Mouse (Mus musculus): ENCODE data around the gene Fank1.

The Fank1 gene

DNA sequence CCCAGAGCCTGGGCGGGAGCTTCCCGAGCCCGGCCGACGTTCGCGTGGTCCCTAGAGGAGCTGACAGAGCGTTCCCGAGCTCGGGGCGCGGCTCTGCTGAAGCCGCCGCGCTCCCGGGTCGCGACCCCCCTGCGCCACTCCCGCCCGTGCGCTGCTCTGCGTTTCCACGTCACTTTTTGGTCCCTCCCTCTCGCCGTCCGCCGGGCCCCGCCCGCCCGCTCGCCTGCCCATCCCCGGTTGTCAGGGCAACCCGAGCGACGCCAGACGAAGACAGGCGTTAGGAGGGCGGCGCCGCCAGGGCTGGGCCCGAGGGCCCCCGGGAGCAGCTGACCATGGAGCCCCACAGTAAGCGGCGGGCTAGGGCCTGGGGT, at the start of gene Fank1:
Gene Fank1, plus strand, starts transcription at position 236 of the 371 bp plus-strand sequence.
- no peak for DNase-seq (ENCODE audit: extremely low read depth, low read depth, low spot score)

- no peak for DNase-seq (ENCODE audit: extremely low read depth, low read depth, low spot score)
Measured at GRCm38 (mm10) chr7:133727027-133727426, 49.6 kb upstream of the Fank1 start.

GRCm38 (mm10) chr7:133729351-133729750, 47.3 kb upstream of the Fank1 start:
- no peak for DNase-seq (ENCODE audit: extremely low read depth, low read depth, low spot score)

DNA sequence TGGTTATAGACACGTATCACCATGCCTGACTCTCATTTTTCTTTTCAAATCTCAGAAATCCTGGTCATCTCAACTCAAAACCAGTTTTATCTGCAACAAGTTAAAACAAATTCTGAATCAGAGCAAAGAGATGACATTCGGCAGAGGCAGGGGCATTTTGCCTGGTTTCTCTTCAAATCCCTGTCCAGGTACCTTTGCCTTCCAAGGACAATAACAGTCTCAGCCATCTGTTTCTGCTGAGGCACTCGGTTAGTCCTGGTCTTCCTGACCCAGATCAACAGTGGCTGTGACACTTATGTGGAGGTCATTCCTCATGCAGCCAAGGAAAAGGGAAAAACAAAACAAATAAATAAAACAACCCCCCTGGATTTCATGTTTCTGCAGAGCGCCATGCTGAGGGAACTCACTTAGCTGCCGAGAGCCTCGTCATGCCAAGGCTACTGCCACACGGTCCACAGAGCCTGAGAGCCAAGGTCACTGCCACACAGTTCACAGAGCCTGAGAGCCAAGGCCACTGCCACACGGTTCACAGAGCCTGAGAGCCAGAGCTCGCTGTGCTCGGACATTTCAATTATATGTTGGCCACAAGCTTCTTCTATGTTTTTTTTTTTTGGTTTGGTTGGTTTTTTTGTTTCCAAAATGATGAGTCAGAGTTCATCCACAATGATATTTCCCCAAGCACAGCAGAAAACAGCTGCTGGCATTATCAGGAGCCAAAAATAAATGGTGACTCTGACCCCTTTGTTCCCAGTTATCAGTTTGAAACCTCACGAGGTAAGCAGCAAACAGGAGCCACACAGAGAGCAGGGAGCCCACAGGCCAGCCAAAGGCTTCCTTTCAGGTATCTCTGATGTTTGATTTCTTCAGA, 46.1 kb upstream of the Fank1 start:
- DNase-seq (ENCODE audit: extremely low read depth, low read depth, low spot score): no peak

GRCm38 (mm10) chr7:133731971-133732645, 44.6 kb upstream of the Fank1 start:
- no peak for DNase-seq (ENCODE audit: extremely low read depth, low read depth, low spot score)

DNA sequence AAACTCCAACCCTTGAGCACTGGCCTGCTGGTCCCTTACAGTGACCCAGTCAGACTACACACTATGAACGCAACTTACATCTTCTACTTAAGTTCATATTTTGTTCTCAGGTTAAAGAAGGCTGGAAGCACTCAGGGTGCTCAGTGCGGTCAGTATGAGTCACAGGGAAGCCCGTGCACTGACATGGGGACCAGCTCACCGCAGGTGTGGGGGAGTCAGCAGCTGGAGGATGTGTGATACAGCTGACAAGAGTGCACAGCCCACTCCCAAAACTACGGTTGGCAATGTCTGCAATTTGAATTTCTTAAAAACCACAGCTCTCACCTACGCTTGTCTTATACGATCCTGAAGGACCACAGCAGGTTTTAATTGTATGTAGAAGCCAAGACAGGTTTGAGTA, 36.1 kb upstream of the Fank1 start:
- no peak for DNase-seq (ENCODE audit: extremely low read depth, low read depth, low spot score)

DNA sequence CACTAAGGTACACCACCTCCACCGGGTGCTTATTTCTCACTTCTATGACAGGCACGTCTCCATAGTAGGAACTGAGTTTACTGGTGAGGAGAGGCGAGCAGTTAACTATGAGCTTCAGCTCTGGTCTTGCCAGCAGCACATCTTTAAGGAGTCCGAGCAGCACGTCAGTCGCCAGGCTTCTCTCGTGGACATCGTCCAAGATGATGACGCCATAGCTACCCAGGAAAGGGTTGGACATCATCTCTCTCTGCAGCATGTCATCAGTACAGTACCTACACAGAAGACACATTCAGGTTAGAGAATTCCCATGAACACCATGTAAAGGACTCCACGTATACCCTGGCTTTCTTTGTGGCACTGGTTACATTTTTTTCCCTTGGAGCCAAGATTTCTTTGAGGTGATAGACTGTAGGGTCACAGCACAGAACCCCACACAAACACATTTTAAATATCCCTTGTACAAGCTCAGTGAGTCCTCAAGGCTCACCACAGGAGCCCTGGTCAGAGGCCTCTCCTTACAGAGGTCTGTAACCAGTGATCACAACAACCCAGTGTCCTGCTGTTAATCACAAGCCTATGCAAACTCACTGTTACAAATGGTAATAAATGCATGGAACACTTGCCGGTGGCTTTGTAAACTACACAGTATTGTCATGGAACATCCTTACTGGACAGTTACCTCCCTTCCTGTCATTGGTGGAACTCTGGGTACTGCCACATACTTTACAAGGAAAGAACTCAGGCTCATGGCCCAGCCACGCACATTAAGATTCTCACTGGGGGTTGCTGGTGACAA, 33.9 kb upstream of the Fank1 start:
- DNase-seq (ENCODE audit: extremely low read depth, low read depth, low spot score): no peak

GRCm38 (mm10) chr7:133743611-133744010, 33.0 kb upstream of the Fank1 start:
- DNase-seq (ENCODE audit: extremely low read depth, low read depth, low spot score): no peak

DNA sequence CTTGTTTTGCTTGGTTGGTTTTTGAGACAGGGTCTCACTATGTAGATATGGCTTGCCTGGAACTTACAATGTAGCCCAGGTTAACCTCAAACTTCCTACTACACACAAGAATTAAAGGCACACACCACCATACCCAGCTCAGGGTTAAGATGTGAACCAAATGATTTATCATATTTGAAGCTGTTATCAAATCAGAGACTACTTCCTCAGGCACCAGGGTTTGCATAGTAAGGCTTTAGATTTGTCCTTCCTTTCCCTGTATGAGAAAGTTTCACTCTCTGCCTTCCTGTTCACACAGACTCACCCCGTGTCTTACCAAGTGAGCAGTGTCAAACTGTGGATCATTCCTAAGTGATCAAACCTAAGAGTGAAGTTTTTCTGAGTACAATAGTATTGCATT, 32.5 kb upstream of the Fank1 start:
- no peak for DNase-seq (ENCODE audit: extremely low read depth, low read depth, low spot score)

- DNase-seq (ENCODE audit: extremely low read depth, low read depth, low spot score): no peak
Measured at GRCm38 (mm10) chr7:133744701-133745100, 32.0 kb upstream of the Fank1 start.

- DNase-seq (ENCODE audit: extremely low read depth, low read depth, low spot score): no peak
Measured at GRCm38 (mm10) chr7:133747372-133747771, 29.3 kb upstream of the Fank1 start.

- DNase-seq (ENCODE audit: extremely low read depth, low read depth, low spot score): no peak
Measured at GRCm38 (mm10) chr7:133748753-133749152, 27.9 kb upstream of the Fank1 start.

- DNase-seq (ENCODE audit: extremely low read depth, low read depth, low spot score): no peak
Measured at GRCm38 (mm10) chr7:133750666-133751065, 26.0 kb upstream of the Fank1 start.

- DNase-seq (ENCODE audit: extremely low read depth, low read depth, low spot score): no peak
Measured at GRCm38 (mm10) chr7:133751163-133751562, 25.5 kb upstream of the Fank1 start.

- no peak for DNase-seq (ENCODE audit: extremely low read depth, low read depth, low spot score)
Measured at GRCm38 (mm10) chr7:133757961-133758455, 18.7 kb upstream of the Fank1 start.

- DNase-seq (ENCODE audit: extremely low read depth, low read depth, low spot score): no peak
Measured at GRCm38 (mm10) chr7:133758716-133759115, 17.9 kb upstream of the Fank1 start.

DNA sequence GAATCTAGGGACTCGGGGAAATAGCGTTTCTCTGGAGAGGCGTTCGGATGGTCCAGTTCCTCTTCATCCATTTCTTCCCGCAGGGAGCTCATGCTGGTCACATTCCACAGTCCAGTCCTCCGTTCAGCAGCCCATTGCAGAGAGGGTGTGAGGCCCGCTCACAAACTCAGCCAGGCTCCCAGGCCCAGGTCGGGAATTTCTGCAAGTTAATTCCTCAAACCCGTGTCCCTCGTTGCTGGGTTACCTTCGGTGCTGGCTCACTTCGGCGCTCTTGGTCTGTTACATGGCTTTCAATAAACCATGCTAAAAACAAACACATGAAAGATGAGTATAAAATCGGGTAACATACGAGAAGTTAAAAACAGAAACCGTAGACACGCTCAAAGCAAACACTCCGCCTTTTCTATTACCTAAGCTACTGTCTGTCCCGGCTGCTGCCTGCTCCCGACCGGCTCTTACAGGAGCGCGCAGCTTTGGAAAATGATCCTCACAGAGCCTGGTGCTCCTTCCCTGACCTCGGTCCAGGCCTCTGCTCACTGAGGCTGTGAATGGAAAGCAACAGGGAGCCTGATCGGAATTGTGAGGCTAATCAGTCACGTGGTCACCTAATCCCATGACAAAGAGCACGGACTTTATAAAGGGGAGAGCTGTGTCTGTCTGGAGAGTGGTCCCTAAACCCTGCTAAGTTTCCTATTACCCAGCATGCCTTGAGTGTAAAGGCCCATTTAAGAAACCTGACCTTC, 16.9 kb upstream of the Fank1 start:
- DNase-seq (ENCODE audit: extremely low read depth, low read depth, low spot score): no peak

- no peak for DNase-seq (ENCODE audit: extremely low read depth, low read depth, low spot score)
Measured at GRCm38 (mm10) chr7:133762696-133763095, 14.0 kb upstream of the Fank1 start.

DNA sequence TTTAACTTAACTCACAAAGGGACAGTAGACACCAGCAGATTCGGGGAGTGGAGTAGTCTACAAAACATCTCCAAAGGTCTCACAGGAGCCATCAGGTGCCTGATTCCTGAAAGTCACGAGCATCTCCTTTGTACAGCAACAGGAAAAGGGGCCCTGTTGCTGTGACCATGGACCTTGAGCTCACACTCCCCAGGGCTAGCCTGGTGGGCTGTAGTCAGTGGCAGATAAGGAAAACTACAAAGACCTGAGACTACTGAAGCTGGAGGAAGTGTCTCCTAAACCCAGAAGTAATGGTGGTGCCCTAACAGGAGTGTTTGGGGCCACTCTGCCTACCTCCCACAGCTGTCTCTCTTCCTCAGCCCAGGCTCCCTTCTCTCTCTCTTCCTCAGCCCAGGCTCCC, 12.2 kb upstream of the Fank1 start:
- no peak for DNase-seq (ENCODE audit: extremely low read depth, low read depth, low spot score)

- no peak for DNase-seq (ENCODE audit: extremely low read depth, low read depth, low spot score)
Measured at GRCm38 (mm10) chr7:133765240-133765848, 11.3 kb upstream of the Fank1 start.
